Mouse (Mus musculus): ENCODE measurements around the gene Lingo1.

DNA sequence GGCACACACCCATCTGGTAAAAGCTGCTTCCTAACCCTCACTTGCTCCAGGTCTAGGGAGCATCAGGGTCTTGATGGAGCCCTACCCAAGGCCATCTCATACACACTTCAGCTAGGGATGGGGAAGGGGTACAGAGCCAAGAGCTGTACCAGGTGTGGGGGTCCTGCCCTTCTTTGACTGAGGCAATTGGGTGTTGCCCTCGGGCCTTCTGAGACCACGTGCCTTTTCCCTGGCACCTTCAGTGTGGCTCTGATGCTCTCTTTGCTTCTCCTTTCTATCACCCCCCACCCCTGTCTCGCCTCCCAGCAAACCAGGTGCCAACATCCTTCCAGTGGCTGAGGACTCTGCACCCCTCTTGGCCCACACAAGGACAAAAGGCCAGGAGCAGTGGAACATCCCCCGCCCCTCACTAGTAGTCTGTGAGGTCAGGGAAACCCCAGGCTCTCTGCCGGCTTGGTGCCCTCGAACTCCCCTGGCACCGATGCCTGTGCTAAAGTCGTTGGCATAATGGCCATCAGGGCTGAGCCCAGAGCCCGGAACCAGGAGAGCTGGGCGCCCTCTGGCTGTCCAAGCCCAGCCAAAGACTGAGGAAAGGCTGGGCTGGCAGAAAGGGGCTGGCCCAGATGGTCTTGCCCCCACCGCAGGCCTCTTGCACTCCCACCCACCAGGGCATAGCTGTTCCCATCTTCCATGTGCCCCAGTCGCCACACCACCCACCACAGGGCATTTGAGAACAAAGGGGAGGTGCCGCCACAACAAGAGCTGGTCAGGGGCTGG is 162.6 kb downstream of the Lingo1 start:
- TF ChIP-seq POLR2A (IDR thresholded peaks at IDR 0.05; ENCODE audit: borderline replicate concordance, low read depth, low read length), result no peak
- no peak for TF ChIP-seq CTCF (IDR thresholded peaks at IDR 0.05; ENCODE audit: low read depth, low read length)

Measured in bone marrow macrophage, adult 2 months (primary cell).